Mouse (Mus musculus): ENCODE results near the gene Srr. TPM values are rescaled to one million over a fixed set of nuclear protein-coding genes. Genes with fewer than 3 reads are reported as not detected.

Gene Srr
- polyA plus RNA-seq, 1 experiment from 2014 or later: 4.4 TPM

- H3K27me3 ChIP-seq (ENCODE audit: insufficient read depth, low read length): no peaks in the 10 kb centered on the region
- H3K36me3 ChIP-seq (replicated peaks; ENCODE audit: insufficient read depth, low read length): peaks cover 3% of the 10 kb centered on the region; the same call in 1 of the 2 replicates
- H3K27ac ChIP-seq (ENCODE audit: low read depth): no peak overlapping the region
- DNase-seq (no peak), ATAC-seq (no peak)
- H3K4me2 ChIP-seq (ENCODE audit: low read depth, low read length): no peak overlapping the region
- TF ChIP-seq CTCF (IDR thresholded peaks at IDR 0.05; ENCODE audit: low read depth) (no peak), EP300 (IDR thresholded peaks at IDR 0.05; ENCODE audit: low read depth) (no peak)
- no peaks in the 10 kb centered on the region for H3K9me3 ChIP-seq (ENCODE audit: low read length)
- WGBS (ENCODE audit: insufficient replicate concordance): 88% methylated on average over 9 of the region's 9 CpGs
- H3K9ac ChIP-seq (replicated peaks): no peak overlapping the region
- H3K4me3 ChIP-seq (ENCODE audit: low read depth, low read length): no peak overlapping the region
- no peaks in the 10 kb centered on the region for H3K4me1 ChIP-seq (ENCODE audit: insufficient read depth)
Measured at GRCm38 (mm10) chr11:74864421-74864820, 61.3 kb downstream of the Srr start.

DNA sequence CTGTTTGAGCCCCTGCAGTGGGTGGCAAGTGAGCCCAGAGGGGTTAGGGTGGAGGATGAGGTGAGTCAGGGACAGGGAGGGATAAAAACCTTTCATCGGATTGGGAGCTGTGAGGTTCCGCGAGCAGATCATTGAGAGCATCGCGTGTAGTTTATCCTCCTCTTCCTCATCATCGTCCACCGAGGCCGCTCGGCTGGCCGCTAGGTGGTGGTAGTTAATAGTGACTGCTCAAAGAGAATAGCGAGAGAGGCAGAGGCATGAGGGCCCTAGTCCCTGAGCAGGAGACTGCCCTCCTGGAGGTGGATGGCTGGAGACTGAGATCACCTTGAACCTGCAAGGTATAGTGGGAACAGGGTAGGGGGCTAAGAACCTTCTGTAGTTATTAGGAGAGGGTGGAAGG lies 62.3 kb downstream of the Srr start:
- DNase-seq (no peak), ATAC-seq (no peak)
- no peak overlapping the region for H3K4me2 ChIP-seq (ENCODE audit: low read depth, low read length)
- TF ChIP-seq CTCF (IDR thresholded peaks at IDR 0.05; ENCODE audit: low read depth) (peak; percentile 63), EP300 (IDR thresholded peaks at IDR 0.05; ENCODE audit: low read depth) (no peak)
- no peak overlapping the region for H3K4me3 ChIP-seq (ENCODE audit: low read depth, low read length)
- WGBS (ENCODE audit: insufficient replicate concordance): 47% methylated on average over 11 of the region's 11 CpGs
- no peak overlapping the region for H3K9ac ChIP-seq (replicated peaks)
- H3K27ac ChIP-seq (ENCODE audit: low read depth): no peak overlapping the region
- no peaks in the 10 kb centered on the region for H3K27me3 ChIP-seq (ENCODE audit: insufficient read depth, low read length)
- H3K9me3 ChIP-seq (ENCODE audit: low read length): no peaks in the 10 kb centered on the region
- no peaks in the 10 kb centered on the region for H3K4me1 ChIP-seq (ENCODE audit: insufficient read depth)
- H3K36me3 ChIP-seq (replicated peaks; ENCODE audit: insufficient read depth, low read length): peaks cover 3% of the 10 kb centered on the region; the same call in 1 of the 2 replicates

DNA sequence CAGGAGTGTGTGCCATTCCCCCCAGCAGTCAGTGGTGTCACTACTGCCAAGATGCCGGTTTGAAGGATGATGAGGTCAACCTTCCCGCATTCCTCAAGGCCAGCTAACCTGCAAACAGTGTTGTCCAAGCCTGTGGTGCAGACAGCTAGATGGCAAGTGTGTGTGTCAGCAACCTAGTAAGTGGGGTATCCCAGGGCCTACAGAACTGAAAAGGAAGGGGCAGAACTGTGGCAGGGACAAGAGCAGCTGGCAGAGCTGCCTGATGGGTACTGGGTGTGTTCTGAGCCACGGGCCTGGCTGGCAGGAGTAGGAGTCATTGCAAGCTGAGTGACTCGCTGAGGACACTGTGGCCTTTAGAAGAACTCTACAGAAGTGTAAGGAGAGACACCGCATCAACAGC lies 63.6 kb downstream of the Srr start:
- Histone ChIP-seq H3K36me3 (replicated peaks; ENCODE audit: insufficient read depth, low read length) (no peaks in the 10 kb centered on the region; the same call in 1 of the 2 replicates), H3K4me3 (ENCODE audit: low read depth, low read length) (no peak overlapping the region), H3K27me3 (ENCODE audit: insufficient read depth, low read length) (no peaks in the 10 kb centered on the region), H3K4me2 (ENCODE audit: low read depth, low read length) (no peak overlapping the region), H3K9ac (replicated peaks) (no peak overlapping the region), H3K4me1 (ENCODE audit: insufficient read depth) (no peaks in the 10 kb centered on the region), H3K27ac (ENCODE audit: low read depth) (no peak overlapping the region), H3K9me3 (ENCODE audit: low read length) (no peaks in the 10 kb centered on the region)
- 75% methylated on average over 5 of the region's 5 CpGs for WGBS (ENCODE audit: insufficient replicate concordance)
- no peak for DNase-seq
- no peak for ATAC-seq
- TF ChIP-seq CTCF (IDR thresholded peaks at IDR 0.05; ENCODE audit: low read depth) (no peak), EP300 (IDR thresholded peaks at IDR 0.05; ENCODE audit: low read depth) (no peak)

- Histone ChIP-seq H3K36me3 (replicated peaks; ENCODE audit: insufficient read depth, low read length) (no peaks in the 10 kb centered on the region), H3K27ac (ENCODE audit: low read depth) (no peak overlapping the region), H3K9ac (replicated peaks) (no peak overlapping the region), H3K4me3 (ENCODE audit: low read depth, low read length) (no peak overlapping the region), H3K4me2 (ENCODE audit: low read depth, low read length) (no peak overlapping the region), H3K9me3 (ENCODE audit: low read length) (no peaks in the 10 kb centered on the region), H3K27me3 (ENCODE audit: insufficient read depth, low read length) (no peaks in the 10 kb centered on the region), H3K4me1 (ENCODE audit: insufficient read depth) (no peaks in the 10 kb centered on the region)
- DNase-seq (no peak), ATAC-seq (no peak)
- 86% methylated on average over 9 of the region's 9 CpGs for WGBS (ENCODE audit: insufficient replicate concordance)
- TF ChIP-seq CTCF (IDR thresholded peaks at IDR 0.05; ENCODE audit: low read depth) (no peak), EP300 (IDR thresholded peaks at IDR 0.05; ENCODE audit: low read depth) (no peak)
Measured at GRCm38 (mm10) chr11:74857756-74858155, 68.0 kb downstream of the Srr start.

Small RNA genes within 50 kb of the gene (microRNA-seq; reads per million reads assigned to microRNA genes)
- not detected for gene Mir6926

Other genes with a start within 250 kb of the Srr start
- gene Pafah1b1, start 201.3 kb downstream of the Srr start, polyA plus RNA-seq (2015; fragmentation: Nextera tagmentation; extraction: Ambion mirVana): 24.1 and 30.1 TPM in 2 replicates
- 7.2 and 8.4 TPM in 2 replicates for gene Mettl16, start 155.1 kb downstream of the Srr start, polyA plus RNA-seq (2015; fragmentation: Nextera tagmentation; extraction: Ambion mirVana)
- 1.3 and 1.4 TPM in 2 replicates for gene Mnt, start 95.0 kb downstream of the Srr start, polyA plus RNA-seq (2015; fragmentation: Nextera tagmentation; extraction: Ambion mirVana)
- 0.79 and 0.87 TPM in 2 replicates for gene Sgsm2, start 28.9 kb downstream of the Srr start, polyA plus RNA-seq (2015; fragmentation: Nextera tagmentation; extraction: Ambion mirVana)
- gene Tsr1, start 27.9 kb downstream of the Srr start, polyA plus RNA-seq (2015; fragmentation: Nextera tagmentation; extraction: Ambion mirVana): 13.4 and 14.7 TPM in 2 replicates
- 4.7 TPM in 2 replicates for gene Smg6, start 125 bp downstream of the Srr start, polyA plus RNA-seq (2015; fragmentation: Nextera tagmentation; extraction: Ambion mirVana)
- gene Hic1, start 243.6 kb upstream of the Srr start, polyA plus RNA-seq (2015; fragmentation: Nextera tagmentation; extraction: Ambion mirVana): 1.1 and 1.5 TPM in 2 replicates